Mouse (Mus musculus) adrenal gland, postnatal 36 days (tissue): ENCODE measurements at regions not wholly inside any gene's neighbourhood (a gene's known extent, or its start where the extent isn't known, plus 50 kb on each side); places are given as distances from the start of the nearest gene placed in this dataset.

ENCODE experiments used
- DNase-seq, 2 experiments: peaks; one replicate each; pipeline ENCODE4 v3.0.0; 2021; ENCODE audit warnings: mixed read lengths in 1 of 2

- DNase-seq = no peak
Observed at GRCm38 (mm10) chr5:118354127-118354526, 109.1 kb downstream of the 2410131K14Rik start.

GRCm38 (mm10) chr5:118354871-118355270, 109.8 kb downstream of the 2410131K14Rik start:
- DNase-seq = no peak

- no peak for DNase-seq
Observed at GRCm38 (mm10) chr5:118355287-118355686, 110.3 kb downstream of the 2410131K14Rik start.

DNA sequence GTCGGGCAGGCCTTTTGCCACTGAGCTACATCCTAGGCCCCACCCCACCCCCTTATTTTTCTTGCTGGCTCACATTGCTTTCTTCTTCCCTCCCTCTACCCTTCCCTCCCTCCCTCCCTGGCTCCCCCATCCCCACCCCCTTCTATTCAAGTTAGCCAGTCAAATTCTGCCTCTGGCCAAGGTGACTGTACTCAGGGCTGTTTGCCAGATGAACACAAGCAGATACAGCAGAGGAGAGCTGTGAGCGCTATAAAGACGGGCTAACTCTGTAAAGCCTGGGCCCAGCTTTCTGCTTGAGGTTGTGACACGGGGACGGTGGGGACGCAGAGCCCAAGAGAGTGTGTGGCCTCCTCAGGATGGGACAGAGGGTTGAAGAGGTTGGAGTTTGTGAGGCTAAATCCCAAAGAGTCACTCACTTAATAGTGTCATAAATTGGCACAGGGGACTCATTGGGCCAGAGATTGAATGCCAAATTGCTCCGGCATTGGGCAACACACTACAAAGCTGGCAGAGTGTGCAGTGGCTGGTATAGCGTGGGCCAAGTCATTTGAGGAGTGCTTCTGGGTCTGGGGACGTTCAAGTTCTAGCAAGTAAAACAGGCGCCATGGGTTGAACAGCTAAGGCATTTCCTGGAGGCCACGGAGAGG, 110.8 kb downstream of the 2410131K14Rik start:
- DNase-seq = peak; percentile 30 to 57

DNA sequence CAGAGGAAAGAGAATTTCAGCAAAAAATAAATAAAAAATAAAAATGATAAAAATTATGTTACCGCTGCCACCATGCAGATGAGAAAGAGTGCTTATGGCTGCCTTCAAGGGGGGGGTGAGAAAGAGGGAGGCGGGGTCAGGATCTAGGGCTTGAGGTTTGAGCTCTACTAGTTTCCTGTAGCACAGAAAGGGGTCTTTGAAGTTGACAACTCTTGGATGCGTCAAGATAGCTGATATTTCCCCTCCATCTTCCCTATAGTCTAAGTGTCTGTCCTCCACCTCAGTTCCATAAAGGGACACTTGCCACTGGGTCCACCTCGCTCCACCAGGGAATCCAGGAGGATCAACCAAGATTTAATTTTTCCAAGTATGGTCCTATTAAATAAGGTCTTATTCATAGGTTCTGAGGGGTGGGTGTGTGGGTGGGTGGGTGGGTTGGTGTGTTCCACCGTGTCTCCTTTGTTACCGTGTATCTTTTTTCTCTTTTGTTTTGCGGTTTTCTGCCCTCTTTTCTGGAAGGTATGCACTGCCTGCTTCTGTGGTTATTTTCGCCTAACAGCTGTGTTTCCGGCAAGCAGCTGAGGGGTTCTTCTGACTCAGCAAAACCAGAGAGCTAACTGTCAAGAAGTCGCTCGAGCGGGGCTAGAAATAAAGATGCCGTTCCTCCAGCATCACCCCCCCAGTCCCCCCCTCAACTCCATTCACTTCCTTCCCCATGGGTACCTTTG, 114.8 kb downstream of the 2410131K14Rik start:
- DNase-seq = no peak

DNA sequence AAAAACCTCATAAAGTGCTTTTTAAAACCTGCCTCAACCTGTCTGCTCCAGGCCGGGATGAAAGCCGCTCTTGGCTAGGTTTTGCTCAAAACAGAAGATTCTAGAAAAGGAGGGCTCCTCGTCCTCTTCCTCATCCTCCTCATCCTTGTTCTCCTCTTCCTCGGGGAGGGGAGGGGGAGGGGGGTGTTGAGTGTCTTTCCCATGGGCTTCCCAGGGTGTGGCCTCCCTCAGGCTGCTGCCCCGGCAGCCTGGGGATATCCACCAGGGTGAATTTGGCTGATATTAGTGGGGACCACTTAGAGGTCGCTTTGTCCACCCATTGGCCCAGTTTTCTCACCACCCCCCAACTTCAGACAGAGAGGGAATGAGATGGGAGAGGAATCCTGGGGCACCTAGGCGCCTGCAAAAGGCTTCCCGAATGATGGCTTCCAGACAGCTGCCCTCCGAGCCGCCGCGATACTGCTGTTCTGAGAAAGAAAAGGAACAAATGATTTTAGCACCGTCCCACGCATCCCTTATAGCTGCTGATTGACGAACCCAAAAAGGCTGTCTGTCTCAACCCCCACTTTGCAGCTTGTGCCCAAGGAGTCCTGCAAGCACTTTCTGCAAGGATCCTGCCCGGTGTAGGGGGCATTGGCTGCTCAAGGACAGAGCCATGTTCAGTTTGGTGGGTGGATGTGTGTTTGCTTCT, 115.5 kb downstream of the 2410131K14Rik start:
- DNase-seq = no peak

- no peak for DNase-seq
Observed at GRCm38 (mm10) chr5:118361133-118361852, 116.3 kb downstream of the 2410131K14Rik start.

GRCm38 (mm10) chr5:118361853-118362406, 116.9 kb downstream of the 2410131K14Rik start:
- no peak for DNase-seq

GRCm38 (mm10) chr5:118362738-118363137, 117.7 kb downstream of the 2410131K14Rik start:
- DNase-seq = no peak

- DNase-seq = no peak
Observed at GRCm38 (mm10) chr5:118363154-118363553, 118.1 kb downstream of the 2410131K14Rik start.

DNA sequence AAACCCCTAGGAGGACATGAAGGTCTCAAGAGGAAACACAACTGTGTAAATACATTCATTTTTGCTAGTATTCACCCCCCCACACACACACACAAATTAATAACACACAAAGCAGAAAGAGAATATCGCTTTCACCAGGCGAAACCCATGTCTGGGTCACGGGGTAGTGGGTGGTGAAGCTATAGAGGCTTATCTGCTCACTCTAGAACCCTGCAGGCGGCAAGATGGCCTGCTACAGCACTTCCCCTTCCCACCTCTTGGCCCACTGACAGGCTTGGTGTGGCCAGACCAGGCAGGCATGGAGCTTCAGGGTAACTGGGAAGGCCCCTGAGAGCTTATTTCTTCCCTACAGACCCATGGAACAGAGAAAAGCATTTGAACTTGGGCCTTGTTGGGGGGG, 119.6 kb downstream of the 2410131K14Rik start:
- DNase-seq = no peak

DNA sequence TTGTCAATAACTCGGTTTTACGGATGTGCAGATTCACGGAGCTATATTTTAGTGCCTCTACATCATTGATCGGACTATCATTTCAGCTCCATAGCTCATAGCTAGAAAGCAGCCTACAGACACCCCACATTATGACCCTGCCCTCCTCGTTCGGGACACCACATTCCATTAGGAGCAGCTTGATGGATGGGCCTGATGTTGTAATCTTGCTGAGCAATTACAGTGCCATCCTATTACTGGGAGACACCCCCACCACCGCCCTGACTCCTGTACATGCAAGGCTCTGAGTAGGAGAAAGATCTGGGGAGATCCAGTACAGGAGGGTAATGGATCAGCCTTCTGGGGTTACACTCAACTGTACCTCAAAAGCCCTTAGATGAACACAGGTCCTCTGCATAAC, 120.2 kb downstream of the 2410131K14Rik start:
- DNase-seq = peak; percentile 68 to 77

- DNase-seq = peak; percentile 19 to 42
Observed at GRCm38 (mm10) chr5:118365651-118366050, 120.6 kb downstream of the 2410131K14Rik start.

GRCm38 (mm10) chr5:118367047-118367446, 122.0 kb downstream of the 2410131K14Rik start:
- no peak for DNase-seq

DNA sequence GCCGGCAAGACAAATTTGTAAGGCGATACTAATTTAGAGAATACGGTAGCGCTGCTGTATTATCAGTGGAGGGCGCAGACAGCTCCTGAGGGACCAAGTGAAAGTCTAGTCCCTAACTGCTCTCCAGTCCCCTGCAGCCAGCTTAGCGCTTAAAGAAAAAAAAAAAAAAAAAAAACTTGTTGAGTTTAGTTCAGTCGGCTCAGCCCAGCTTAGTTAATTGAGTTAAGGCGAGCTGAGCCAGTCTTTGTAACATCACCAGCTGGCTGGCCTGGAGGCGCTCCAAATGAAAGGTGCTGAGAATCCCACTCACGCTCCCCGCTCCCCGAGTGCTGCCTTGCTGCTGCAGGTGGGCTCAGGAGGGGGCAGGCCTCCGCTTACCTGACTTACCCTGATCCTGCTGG, 128.6 kb downstream of the 2410131K14Rik start:
- no peak for DNase-seq

DNA sequence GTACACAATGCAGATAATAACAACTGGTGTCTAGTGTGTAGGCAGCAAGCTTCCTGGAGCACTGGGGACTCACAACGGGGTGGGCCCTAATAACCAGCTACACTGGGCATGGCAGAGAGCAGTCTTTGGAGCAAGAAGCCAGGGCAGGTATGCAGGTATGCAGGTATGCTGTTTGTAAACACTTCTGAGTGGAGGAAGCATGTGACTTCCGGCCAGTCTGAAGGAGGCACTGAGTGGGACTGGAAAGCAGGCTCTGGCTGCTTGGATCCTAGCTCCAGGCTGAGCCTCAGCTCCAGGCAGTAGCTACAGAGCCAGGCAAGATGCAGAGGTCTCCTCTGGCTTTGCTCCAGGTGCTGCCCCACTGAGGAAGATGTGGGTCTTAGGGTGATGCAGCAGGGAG, 129.9 kb downstream of the 2410131K14Rik start:
- no peak for DNase-seq

GRCm38 (mm10) chr5:118375916-118376315, 130.9 kb downstream of the 2410131K14Rik start:
- DNase-seq = no peak

DNA sequence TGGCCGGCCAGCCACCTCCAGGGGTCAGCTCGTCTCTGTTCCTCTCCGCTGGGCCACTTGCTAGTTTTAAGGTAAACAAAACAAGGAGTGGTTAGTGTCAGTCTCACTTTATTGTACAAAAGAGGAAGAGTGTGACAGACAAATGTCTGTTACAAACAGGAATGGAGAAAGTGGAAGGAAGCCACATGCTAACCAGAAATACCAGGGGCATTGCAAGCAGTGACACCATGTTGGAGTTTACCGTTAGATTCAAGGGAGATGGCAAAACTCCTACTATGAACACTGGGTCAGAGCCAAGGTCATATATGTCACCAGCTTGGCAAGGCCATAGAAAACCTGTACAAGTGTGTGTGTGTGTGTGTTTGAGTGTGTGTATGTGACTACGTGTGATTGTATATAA, 131.5 kb downstream of the 2410131K14Rik start:
- no peak for DNase-seq

GRCm38 (mm10) chr5:118377402-118377848, 132.4 kb downstream of the 2410131K14Rik start:
- DNase-seq = no peak

GRCm38 (mm10) chr5:118379245-118380051, 134.4 kb downstream of the 2410131K14Rik start:
- no peak for DNase-seq

DNA sequence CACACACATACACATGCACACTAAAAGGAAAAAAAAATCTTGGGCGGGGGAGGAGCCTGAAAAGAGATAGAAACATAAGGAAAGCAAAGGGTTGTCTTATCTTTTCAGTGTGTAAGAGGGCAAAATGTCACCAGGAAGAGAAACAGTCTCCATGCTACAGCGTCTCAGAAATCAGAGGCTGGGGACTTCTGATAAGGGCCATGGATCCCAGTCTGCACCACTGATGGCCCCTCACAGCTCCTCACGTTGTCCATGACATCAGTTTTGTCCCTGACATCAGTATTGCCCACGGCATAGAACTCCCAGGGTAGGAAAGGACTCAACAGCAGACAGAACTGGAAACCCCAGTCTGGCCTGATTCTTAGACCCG, 135.0 kb downstream of the 2410131K14Rik start:
- DNase-seq = no peak
